ENCODE assay signal across 28 mouse cellular contexts in the genomic region with DNA sequence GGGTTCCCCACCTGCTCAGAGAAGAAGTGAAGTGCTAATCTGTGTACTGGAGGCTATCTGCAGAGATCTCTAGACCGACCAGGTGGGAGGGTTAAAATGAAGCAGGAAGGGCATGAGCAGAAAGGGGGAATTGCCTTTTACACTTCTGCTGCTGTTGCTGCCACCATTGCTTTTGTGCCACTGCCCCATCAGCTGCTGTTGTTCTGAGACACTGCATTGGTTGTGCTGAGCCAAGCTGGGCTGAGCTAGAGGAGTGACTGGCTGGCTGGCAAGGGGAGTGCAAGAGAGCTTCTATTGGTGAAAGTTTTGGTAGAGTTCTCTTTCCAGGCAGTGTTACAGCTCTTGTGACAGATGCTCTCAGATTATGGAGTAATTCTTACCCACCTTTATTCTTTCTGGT.
"Had no signal": no experiment of that assay in that cellular context is flagged by ENCODE, and none has a peak within 500 bp of the region (broad histone marks: within the 10 kb centered on the region; RNA-seq: fewer than 3 reads in every experiment).

No protein-coding gene starts in this region.

- H3K4me1 ChIP-seq: limb, embryonic 10.5 days; limb, embryonic 12.5 days; limb, embryonic 13.5 days; limb, embryonic 15.5 days; liver, embryonic 12.5 days; liver, embryonic 13.5 days; liver, embryonic 15.5 days; lung, embryonic 15.5 days; megakaryocyte, embryonic 14.5 days; midbrain, embryonic 10.5 days; midbrain, embryonic 12.5 days; midbrain, embryonic 13.5 days; midbrain, embryonic 15.5 days; neural tube, embryonic 12.5 days had no signal

- H3K9me3 ChIP-seq: limb, embryonic 15.5 days; liver, embryonic 13.5 days; liver, embryonic 15.5 days; lung, embryonic 15.5 days had no signal

- H3K36me3 ChIP-seq: limb, embryonic 10.5 days; limb, embryonic 12.5 days; limb, embryonic 13.5 days; limb, embryonic 15.5 days; liver, embryonic 12.5 days; liver, embryonic 13.5 days; liver, embryonic 15.5 days; lung, embryonic 15.5 days; midbrain, embryonic 10.5 days; midbrain, embryonic 12.5 days; midbrain, embryonic 13.5 days; midbrain, embryonic 15.5 days; neural tube, embryonic 12.5 days had no signal

- DNase-seq: left cerebral cortex, postnatal 4 days; liver; liver, embryonic 13.5 days; liver, postnatal 0 days; lung, adult 18-20 months; lung, adult 2 months; lung, embryonic 14.5 days; lung, postnatal 10 days; lung, postnatal 14 days; lung, postnatal 36 days; lung, postnatal 4 days; midbrain, embryonic 14.5 days had no signal

- H3K4me3 ChIP-seq: limb, embryonic 10.5 days; limb, embryonic 12.5 days; limb, embryonic 13.5 days; limb, embryonic 15.5 days; liver, embryonic 12.5 days; liver, embryonic 13.5 days; liver, embryonic 15.5 days; lung, embryonic 15.5 days; megakaryocyte, embryonic 14.5 days; midbrain, embryonic 10.5 days; midbrain, embryonic 12.5 days; midbrain, embryonic 13.5 days; midbrain, embryonic 15.5 days; myocyte; neural tube, embryonic 12.5 days had no signal

- H3K27me3 ChIP-seq: limb, embryonic 12.5 days; limb, embryonic 13.5 days; limb, embryonic 15.5 days; liver, embryonic 12.5 days; liver, embryonic 13.5 days; liver, embryonic 15.5 days; lung, embryonic 15.5 days; megakaryocyte, embryonic 14.5 days; midbrain, embryonic 12.5 days; midbrain, embryonic 13.5 days; midbrain, embryonic 15.5 days; neural tube, embryonic 12.5 days had no signal

- H3K27ac ChIP-seq: limb, embryonic 10.5 days; limb, embryonic 12.5 days; limb, embryonic 13.5 days; limb, embryonic 15.5 days; liver, embryonic 12.5 days; liver, embryonic 13.5 days; liver, embryonic 14.5 days; liver, embryonic 15.5 days; lung, embryonic 15.5 days; macrophage; midbrain, embryonic 10.5 days; midbrain, embryonic 12.5 days; midbrain, embryonic 13.5 days; midbrain, embryonic 15.5 days; neural tube, embryonic 12.5 days had no signal
